Mouse (Mus musculus): ENCODE results near the gene Gm6176. TPM values are rescaled to one million over a fixed set of nuclear protein-coding genes. Genes with fewer than 3 reads are reported as not detected.
"Not testable (repeated sequence)": the region's sequence is repeated elsewhere in the genome, so short reads cannot be mapped to it uniquely, and the experiment has no call there.

Gm6176 gene
- total RNA-seq (2021) = not detected
- long read RNA-seq = 0 reads

- not testable (repeated sequence) for DNase-seq (ENCODE audit: low spot score in 2 of 2)
Measured at GRCm38 (mm10) chr7:22056205-22056604, at the start of gene Gm6176. Gm6176 (minus strand) TSS chr7:22056305.

DNA sequence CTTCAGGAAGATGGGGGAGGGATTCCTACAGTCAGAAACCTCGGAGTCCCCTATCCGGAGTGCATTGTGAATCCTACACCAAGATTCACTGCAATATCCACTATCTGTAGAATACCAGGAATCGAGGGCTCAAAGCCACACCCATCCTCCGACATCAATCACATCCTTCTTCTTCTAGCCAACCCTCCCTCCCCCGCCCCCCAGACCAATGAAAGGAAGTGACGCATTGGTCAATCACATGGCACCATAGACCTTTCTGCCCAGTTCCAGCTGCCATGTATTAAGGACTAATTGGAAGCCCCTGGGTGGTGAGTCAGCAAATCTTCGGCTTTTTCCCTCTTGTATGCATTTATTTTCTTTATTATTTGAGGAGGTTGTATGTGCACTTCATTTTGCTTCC lies 12.7 kb upstream of the Gm6176 start, which contains the start of gene Vmn1r139:
Gene Vmn1r139, plus strand, starts transcription at position 301 of the 400 bp plus-strand sequence.
- DNase-seq (ENCODE audit: low spot score in 2 of 2) = not testable (repeated sequence)

- DNase-seq (ENCODE audit: low spot score in 2 of 2) = not testable (repeated sequence)
Measured at GRCm38 (mm10) chr7:22028797-22029196, 27.3 kb downstream of the Gm6176 start, which contains the start of gene Vmn1r138. Vmn1r138 (minus strand) TSS chr7:22028897.

Other genes with a start within 250 kb of the Gm6176 start
- not detected for gene Vmn1r135, start 224.0 kb downstream of the Gm6176 start, total RNA-seq (2021)
- not detected for gene Gm5725, start 212.0 kb downstream of the Gm6176 start, total RNA-seq (2021)
- not detected for gene Gm5891, start 135.0 kb downstream of the Gm6176 start, total RNA-seq (2021)
- gene Vmn1r137, start 61.7 kb downstream of the Gm6176 start, total RNA-seq (2021) = not detected
- gene Vmn1r138, start 27.4 kb downstream of the Gm6176 start, total RNA-seq (2021) = not detected
- not detected for gene Vmn1r139, start 12.8 kb upstream of the Gm6176 start, total RNA-seq (2021)
- gene Gm16451, start 61.9 kb upstream of the Gm6176 start, total RNA-seq (2021) = not detected
- not detected for gene Gm10666, start 78.4 kb upstream of the Gm6176 start, total RNA-seq (2021)
- not detected for gene Vmn1r142, start 107.7 kb upstream of the Gm6176 start, total RNA-seq (2021)
- gene Vmn1r143, start 133.1 kb upstream of the Gm6176 start, total RNA-seq (2021) = not detected
- not detected for gene Gm8653, start 145.0 kb upstream of the Gm6176 start, total RNA-seq (2021)
- gene Gm8453, start 173.2 kb upstream of the Gm6176 start, total RNA-seq (2021) = not detected

Measured in layer of hippocampus, postnatal 10 days (tissue).